Mouse (Mus musculus) G1E (cell line): ENCODE results near the gene Msx2.

ENCODE experiments used
- CTCF ChIP-seq: IDR thresholded peaks from 2 replicates; pipeline ENCODE4 v1.5.1; 2012; ENCODE audit warnings: low read depth, low read length, inconsistent platforms, mixed read lengths
- GATA1 ChIP-seq: IDR thresholded peaks from 2 replicates; pipeline ENCODE4 v1.6.1; 2012; ENCODE audit warnings: borderline replicate concordance, low read length, inconsistent platforms, mixed read lengths

DNA sequence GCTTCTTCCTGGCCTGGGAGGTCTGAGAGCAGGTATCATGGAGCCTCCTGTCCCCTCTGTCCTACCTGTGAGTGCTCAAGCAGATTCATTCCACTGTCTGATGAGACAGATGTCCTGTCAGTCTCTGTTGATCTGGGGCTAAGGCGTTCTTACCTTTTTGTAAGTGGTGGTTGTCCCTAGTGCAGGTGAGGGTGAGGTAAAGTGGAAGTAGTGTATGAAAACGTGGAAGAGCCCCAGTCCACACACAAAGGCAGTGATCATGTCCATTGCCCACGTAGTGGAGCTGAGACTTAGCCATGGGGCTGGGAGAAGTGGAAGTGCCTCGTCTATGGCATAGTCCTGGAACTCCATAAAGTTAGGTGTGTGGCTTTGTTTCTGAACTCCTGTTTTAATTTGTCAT is 51.7 kb downstream of the Msx2 start:
- no peak for TF ChIP-seq CTCF
- no peak for TF ChIP-seq GATA1
